Mouse (Mus musculus) lung, adult 2 months (tissue): ENCODE data around the gene Lekr1.

Experiments used
- CTCF ChIP-seq: fragments of 200-500 bp; IDR thresholded peaks from 2 replicates; pipeline ENCODE4 v1.5.1; 2011; ENCODE audit warnings: mild to moderate bottlenecking, low read length, control low read depth; ENCODE audit not compliant: insufficient read depth
- POLR2A ChIP-seq: fragments of 200-500 bp; IDR thresholded peaks from 2 replicates; pipeline ENCODE4 v1.6.1; 2011; ENCODE audit warnings: low read depth, mild to moderate bottlenecking, control low read depth, low read length, borderline replicate concordance; ENCODE audit errors: extremely low read depth

DNA sequence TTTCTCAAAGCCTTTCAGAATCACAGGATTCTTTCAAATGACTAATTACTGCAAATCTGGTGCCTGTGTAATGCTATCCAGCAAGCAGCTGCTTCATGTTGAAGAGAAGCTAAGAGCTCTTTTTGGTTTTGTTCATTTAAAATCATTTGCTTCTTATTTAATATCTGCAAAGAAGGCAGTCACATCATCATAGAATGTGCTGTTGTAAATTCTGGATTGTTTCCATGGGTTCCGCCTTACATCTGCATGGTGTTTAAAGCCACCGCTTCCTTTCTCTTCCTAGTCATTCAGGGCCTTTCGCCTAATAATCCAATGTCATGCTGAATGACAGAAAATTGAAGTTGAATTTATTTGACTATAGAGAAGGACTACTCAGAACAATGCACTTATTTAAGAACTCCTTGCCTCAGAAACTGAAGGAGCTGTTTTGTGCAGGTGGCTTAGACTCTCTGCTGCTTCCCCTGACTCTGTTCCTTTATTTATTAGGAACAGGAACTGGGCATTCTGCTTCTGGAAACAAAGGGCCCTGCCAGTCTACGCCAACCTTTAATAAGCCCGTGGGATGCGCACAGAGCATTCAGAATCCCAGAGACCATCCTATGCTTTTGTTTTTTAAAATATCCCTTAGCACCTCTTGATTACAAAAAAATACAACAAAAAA, 101.3 kb downstream of the Lekr1 start:
- TF ChIP-seq CTCF (no peak), POLR2A (no peak)
